Mouse (Mus musculus): ENCODE measurements around the gene Polr2e. TPM values are rescaled to one million over a fixed set of nuclear protein-coding genes. Genes with fewer than 3 reads are reported as not detected.

Polr2e gene
- total RNA-seq, 2 experiments from 2014 or later, result 66.6 to 70.7 TPM

- DNase-seq, result peak; percentile 65
Measured at GRCm38 (mm10) chr10:80033511-80034391, 5.8 kb downstream of the Polr2e start.

- DNase-seq, result peak; percentile 68
Measured at GRCm38 (mm10) chr10:80032799-80033480, 6.7 kb downstream of the Polr2e start.

GRCm38 (mm10) chr10:80030736-80031135 lies 8.9 kb downstream of the Polr2e start:
- DNase-seq, result no peak

GRCm38 (mm10) chr10:80030191-80030590 lies 9.4 kb downstream of the Polr2e start:
- no peak for DNase-seq

GRCm38 (mm10) chr10:80028521-80028846 lies 11.1 kb downstream of the Polr2e start:
- no peak for DNase-seq

- DNase-seq, result no peak
Measured at GRCm38 (mm10) chr10:80027681-80028520, 11.7 kb downstream of the Polr2e start.

- DNase-seq, result no peak
Measured at GRCm38 (mm10) chr10:80025889-80026288, 13.7 kb downstream of the Polr2e start.

- DNase-seq, result no peak
Measured at GRCm38 (mm10) chr10:80025463-80025862, 14.1 kb downstream of the Polr2e start.

GRCm38 (mm10) chr10:80025044-80025347 lies 14.6 kb downstream of the Polr2e start:
- no peak for DNase-seq

- no peak for DNase-seq
Measured at GRCm38 (mm10) chr10:80024229-80025043, 15.2 kb downstream of the Polr2e start.

GRCm38 (mm10) chr10:80023758-80024157 lies 15.8 kb downstream of the Polr2e start:
- DNase-seq, result no peak

- no peak for DNase-seq
Measured at GRCm38 (mm10) chr10:80022806-80023205, 16.8 kb downstream of the Polr2e start.

- DNase-seq, result no peak
Measured at GRCm38 (mm10) chr10:80022164-80022563, 17.4 kb downstream of the Polr2e start.

GRCm38 (mm10) chr10:80021320-80021641 lies 18.3 kb downstream of the Polr2e start:
- no peak for DNase-seq

GRCm38 (mm10) chr10:80020603-80021319 lies 18.8 kb downstream of the Polr2e start:
- no peak for DNase-seq

- no peak for DNase-seq
Measured at GRCm38 (mm10) chr10:80020191-80020590, 19.4 kb downstream of the Polr2e start.

- no peak for DNase-seq
Measured at GRCm38 (mm10) chr10:80019471-80020131, 20.0 kb downstream of the Polr2e start.

- DNase-seq, result peak; percentile 44
Measured at GRCm38 (mm10) chr10:80018739-80019297, 20.8 kb downstream of the Polr2e start.

- no peak for DNase-seq
Measured at GRCm38 (mm10) chr10:80017771-80018170, 21.8 kb downstream of the Polr2e start.

- no peak for DNase-seq
Measured at GRCm38 (mm10) chr10:80017361-80017760, 22.2 kb downstream of the Polr2e start.

- DNase-seq, result no peak
Measured at GRCm38 (mm10) chr10:80016931-80017330, 22.7 kb downstream of the Polr2e start.
